Mouse (Mus musculus) kidney, postnatal 0 days (tissue): ENCODE data around the gene Ppm1e. TPM values are rescaled to one million over a fixed set of nuclear protein-coding genes. Genes with fewer than 3 reads are reported as not detected.

Experiments used
- ATAC-seq: fragments of 200-750 bp; cut with Nextera tagmentation; replicated peaks from 2 replicates; pipeline ENCODE4 v1.8.0; 2017; ENCODE audit warnings: low read depth, moderate number of reproducible peaks, moderate TSS enrichment, moderate library complexity; ENCODE audit not compliant: low FRiP score
- DNase-seq: peaks from one replicate; pipeline ENCODE4 v3.0.0-alpha.2; 2016; ENCODE audit warnings: low spot score
- H3K27ac ChIP-seq: fragments of 300-500 bp; sonication (generic); 2 replicates; pipeline ENCODE4 v1.5.1; 2014; ENCODE audit warnings: mild to moderate bottlenecking
- H3K27me3 ChIP-seq: fragments of 300-500 bp; sonication (generic); 2 replicates; pipeline ENCODE4 v1.6.1; 2014; ENCODE audit warnings: low read length, mixed read lengths; ENCODE audit not compliant: insufficient read depth
- H3K36me3 ChIP-seq: fragments of 300-500 bp; sonication (generic); 2 replicates; pipeline ENCODE4 v1.6.1; 2014; ENCODE audit warnings: low read length, mixed read lengths; ENCODE audit not compliant: insufficient read depth
- H3K4me1 ChIP-seq: fragments of 300-500 bp; sonication (generic); replicated peaks from 2 replicates; pipeline ENCODE4 v1.6.1; 2014; ENCODE audit warnings: antibody characterized with exemption, low read length, mixed read lengths; ENCODE audit not compliant: insufficient read depth
- H3K4me2 ChIP-seq: fragments of 300-500 bp; sonication (generic); 2 replicates; pipeline ENCODE4 v1.6.1; 2014; ENCODE audit warnings: mild to moderate bottlenecking, low read length, moderate library complexity, mixed read lengths
- H3K4me3 ChIP-seq: fragments of 300-500 bp; sonication (generic); replicated peaks from 2 replicates; pipeline ENCODE4 v1.5.1; 2014; ENCODE audit warnings: low read depth, low read length
- H3K9ac ChIP-seq: fragments of 300-500 bp; sonication (generic); 2 replicates; pipeline ENCODE4 v1.6.1; 2014; ENCODE audit warnings: low read depth, low read length
- H3K9me3 ChIP-seq: fragments of 300-500 bp; sonication (generic); replicated peaks from 2 replicates; pipeline ENCODE4 v1.6.1; 2016; ENCODE audit warnings: low read length, inconsistent platforms, mixed read lengths
- CTCF ChIP-seq: IDR thresholded peaks from 2 replicates; pipeline ENCODE4 v1.5.1; 2016; ENCODE audit warnings: antibody characterized with exemption, low read depth, mild to moderate bottlenecking, moderate library complexity
- WGBS: fragments of 180-500 bp; shearing (Covaris S2); extraction: QIAGEN DNeasy Blood & Tissue Kit; methylation state at CpG from one replicate; pipeline ENCODE4 v1.1.7; 2014; 5-methylcytosine and 5-hydroxymethylcytosine counted together
- polyA plus RNA-seq: library from polyadenylated mRNA; unstranded; fragments of >200 nt; fragmentation: Nextera tagmentation; extraction: Ambion mirVana; gene quantifications from 2 replicates; pipeline ENCODE4 v1.2.1, GENCODE M21; 2015

The Ppm1e gene
- polyA plus RNA-seq, 1 experiment from 2014 or later, result 2.1 TPM

DNA sequence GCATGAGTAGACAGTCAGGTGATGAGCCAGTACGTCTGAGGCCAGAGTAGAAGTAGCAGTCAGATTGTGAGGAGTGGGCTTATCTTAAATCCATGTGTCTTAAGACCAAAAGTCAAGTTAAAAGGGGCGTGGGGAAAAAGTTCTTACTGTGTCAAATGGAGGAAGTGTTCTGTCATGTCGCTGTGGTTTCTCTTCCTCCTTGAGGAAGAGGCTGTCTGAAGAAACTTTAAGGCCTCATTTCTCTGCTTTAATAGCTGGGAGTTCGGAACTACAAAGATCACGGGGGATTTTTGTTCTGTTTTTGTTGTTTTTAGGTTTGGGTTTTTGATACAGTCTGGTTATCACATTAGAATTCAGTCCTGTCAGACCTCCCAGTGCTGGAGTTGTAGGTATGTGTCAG is 146.5 kb downstream of the Ppm1e start:
- no peak for TF ChIP-seq CTCF
- Histone ChIP-seq H3K4me3 (no peak overlapping the region), H3K4me1 (no peaks in the 10 kb centered on the region), H3K9me3 (no peaks in the 10 kb centered on the region), H3K9ac (no peak overlapping the region), H3K36me3 (0 out of 2 replicates have a peak, but pooled peaks cover 3% of the 10 kb centered on the region), H3K27me3 (no peaks in the 10 kb centered on the region), H3K27ac (no peak overlapping the region), H3K4me2 (no peak overlapping the region)
- no peak for ATAC-seq
- WGBS, result 62% methylated on average over 5 of the region's 5 CpGs
- DNase-seq, result no peak

Other genes with a start within 250 kb of the Ppm1e start
- 31.0 and 34.7 TPM in 2 replicates for gene Ska2, start 249.8 kb downstream of the Ppm1e start, polyA plus RNA-seq
- 19.8 and 22.3 TPM in 2 replicates for gene Trim37, start 231.9 kb downstream of the Ppm1e start, polyA plus RNA-seq
- gene Rad51c, start 45.9 kb upstream of the Ppm1e start, polyA plus RNA-seq, result 3.5 and 4.7 TPM in 2 replicates
- 0.55 and 0.57 TPM in 2 replicates for gene Tex14, start 46.0 kb upstream of the Ppm1e start, polyA plus RNA-seq
- gene Gm11492, start 207.6 kb upstream of the Ppm1e start, polyA plus RNA-seq, result not detected in 2 replicates
- gene Sept4, start 209.9 kb upstream of the Ppm1e start, polyA plus RNA-seq, result 146 TPM in 2 replicates
- 19.8 and 21.0 TPM in 2 replicates for gene Mtmr4, start 233.1 kb upstream of the Ppm1e start, polyA plus RNA-seq